Mouse (Mus musculus) kidney, postnatal 36 days (tissue): ENCODE data around the gene Rbfox2.
"Not testable (repeated sequence)": the region's sequence is repeated elsewhere in the genome, so short reads cannot be mapped to it uniquely, and the experiment has no call there.

Source experiments
- DNase-seq, 2 experiments: peaks; one replicate each; pipeline ENCODE4 v3.0.0; 2021 to 2022; ENCODE audit warnings: mixed read lengths in 2 of 2

The Rbfox2 gene

DNA sequence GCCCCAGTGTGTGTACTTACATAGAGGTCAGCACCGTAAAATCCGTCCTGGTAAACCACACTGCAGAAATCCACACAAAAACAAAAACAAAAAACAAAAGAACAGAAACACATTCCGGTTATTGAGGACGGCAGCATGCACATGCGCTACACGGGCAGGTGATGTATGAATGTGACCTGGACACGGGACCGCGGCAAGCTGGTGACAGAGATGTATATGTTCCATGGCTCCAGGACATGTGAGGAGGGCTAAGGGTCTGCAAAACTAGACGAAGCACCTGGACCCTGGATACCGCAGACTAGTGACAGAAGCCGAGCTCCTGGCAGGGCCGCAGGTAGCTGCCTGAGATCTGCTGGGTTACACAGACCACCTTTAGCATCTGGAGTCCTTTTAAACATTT lies 212.4 kb downstream of the Rbfox2 start:
- no peak for DNase-seq

DNA sequence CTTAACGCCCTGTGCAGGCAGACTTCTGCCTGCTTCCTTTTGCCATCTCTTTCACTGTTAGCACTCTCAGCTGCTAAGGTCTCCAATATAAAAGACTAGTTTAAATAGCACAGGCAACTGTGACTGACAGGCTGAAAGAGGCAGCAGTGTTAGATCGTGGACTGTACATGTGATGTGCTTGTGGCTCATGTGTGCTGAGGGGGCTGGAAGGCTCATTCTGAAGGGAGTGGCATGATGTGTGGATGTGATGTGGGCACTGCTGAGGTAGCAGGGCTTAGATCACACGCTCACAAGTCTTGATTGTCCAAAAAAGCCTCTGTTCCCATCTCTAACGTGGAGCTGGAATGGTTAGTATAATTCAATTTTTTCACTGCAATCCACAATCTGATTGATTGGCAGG lies 215.4 kb downstream of the Rbfox2 start:
- no peak for DNase-seq

DNA sequence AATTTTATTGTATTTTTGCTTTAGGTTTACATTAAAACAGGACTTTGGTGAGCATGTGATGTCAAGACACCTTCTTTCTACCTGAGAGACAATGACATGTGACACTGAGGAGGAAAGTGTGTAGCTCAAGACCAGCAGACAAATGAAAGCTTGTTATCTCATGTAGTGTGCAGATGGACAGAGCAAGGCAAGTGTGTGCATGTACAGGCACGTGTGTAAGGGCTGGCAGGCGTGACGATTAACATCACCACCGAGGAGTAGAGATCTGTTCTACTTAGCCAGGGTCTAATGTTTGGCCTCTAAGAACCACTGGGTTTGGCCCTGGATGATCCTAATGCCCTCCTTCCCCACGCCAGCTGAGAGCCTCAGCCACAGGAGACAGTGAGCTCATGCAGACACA lies 216.3 kb downstream of the Rbfox2 start:
- DNase-seq, result no peak

DNA sequence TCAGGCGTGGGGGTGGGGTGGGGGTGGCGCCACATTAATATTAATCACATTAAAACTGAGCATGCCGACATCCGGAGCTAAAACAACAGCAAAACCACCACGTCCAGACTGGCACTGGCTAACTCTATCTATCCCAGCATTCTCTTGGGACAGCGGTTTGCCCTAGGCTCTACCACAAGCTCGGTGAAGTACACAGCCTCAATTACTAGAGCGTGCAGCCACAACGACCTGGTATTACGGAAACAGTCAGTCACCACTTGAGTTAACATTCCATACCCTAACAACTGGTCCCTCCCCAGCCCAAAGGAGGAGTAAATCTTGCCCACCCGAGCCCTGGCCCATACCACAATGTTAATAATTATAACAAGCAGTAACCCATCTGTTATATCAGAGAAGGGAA lies 217.6 kb downstream of the Rbfox2 start:
- peak in 1 of 2 experiments; percentile 13 for DNase-seq

DNA sequence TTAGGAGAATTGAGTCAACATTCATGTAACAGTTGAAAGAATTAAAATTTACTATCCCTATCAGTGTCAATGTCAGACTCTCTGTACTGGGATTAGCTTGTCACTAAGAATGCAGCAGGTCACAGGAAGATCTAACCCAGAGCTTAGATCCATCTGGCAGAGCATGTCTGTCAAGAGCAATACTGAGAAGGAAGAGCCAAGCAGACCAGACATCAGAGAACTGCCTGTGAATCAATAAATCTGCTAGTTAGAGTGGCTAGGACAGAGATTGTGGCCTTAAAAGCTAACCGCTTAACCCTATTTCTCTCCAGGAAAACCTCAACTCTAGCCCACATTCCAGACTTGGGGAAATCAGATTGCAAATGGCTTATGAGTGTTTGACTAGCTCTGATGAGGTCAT lies 220.3 kb downstream of the Rbfox2 start:
- DNase-seq, result no peak

DNA sequence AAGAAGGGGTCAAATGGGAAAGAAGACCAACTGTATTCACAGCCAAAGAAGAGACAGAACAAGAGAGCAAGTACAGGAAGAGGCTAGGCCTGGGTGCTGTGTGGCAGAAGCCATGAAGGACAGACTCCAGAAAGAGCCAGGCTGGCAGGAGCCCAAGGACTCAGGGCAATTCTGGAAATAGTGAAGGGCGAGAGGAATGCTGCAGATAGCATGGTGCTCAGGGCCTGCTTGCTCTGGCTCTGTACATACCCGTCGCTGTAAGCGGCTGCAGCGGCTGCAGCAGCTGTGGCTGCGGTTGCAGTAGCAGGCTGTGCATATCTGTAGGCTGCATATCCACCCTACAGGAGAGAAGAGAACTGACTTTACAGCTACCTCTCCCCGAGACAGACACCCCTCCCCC lies 221.0 kb downstream of the Rbfox2 start:
- DNase-seq, result peak in 1 of 2 experiments; percentile 56

DNA sequence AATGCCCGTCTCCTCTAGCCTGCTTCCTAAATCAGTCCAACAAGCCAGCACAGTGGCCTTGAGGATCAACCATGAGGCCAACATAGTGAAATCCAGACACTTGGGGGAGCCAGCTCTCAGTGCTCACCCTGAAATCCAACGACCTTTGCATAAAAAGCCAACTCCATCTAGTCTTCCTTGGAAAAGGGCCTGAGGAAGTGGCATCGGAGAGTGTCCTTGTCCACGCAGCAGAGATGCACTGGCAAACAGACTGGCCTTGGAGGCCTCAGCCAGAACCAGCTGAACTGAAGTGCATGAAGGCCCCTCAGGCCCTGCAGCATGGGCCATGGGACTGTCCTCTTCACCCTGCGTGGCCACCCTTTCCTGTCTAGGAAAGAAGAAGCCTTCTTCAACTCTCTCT lies 225.3 kb downstream of the Rbfox2 start:
- DNase-seq, result no peak

DNA sequence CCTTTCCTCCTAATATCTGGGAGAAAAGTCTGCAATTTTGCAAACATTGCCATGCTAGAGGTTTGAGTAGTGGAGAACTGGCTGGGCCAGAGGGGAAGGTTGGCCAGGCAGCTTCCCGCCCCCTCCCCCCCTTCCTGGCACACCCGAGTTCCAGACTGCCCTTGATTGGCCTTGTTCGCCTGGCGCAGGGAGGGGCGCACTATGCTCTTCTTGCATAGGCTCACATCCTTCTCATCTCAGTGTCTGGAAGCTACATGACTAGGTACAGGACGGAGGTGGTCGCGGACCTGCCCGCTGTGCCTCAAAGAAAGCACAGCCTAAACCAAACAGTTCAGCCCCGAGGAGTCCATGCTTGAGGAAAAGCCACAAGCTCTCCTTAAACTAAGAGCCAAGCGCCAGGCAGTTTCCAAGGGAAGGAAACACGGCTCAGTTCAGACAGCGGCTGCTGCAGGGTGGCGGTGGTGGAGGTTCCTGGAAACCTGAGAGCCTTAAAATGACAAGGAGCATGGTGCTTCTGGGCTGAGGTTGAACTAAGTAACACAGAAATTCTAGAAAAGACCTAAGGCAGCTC lies 226.0 kb downstream of the Rbfox2 start:
- DNase-seq, result no peak

DNA sequence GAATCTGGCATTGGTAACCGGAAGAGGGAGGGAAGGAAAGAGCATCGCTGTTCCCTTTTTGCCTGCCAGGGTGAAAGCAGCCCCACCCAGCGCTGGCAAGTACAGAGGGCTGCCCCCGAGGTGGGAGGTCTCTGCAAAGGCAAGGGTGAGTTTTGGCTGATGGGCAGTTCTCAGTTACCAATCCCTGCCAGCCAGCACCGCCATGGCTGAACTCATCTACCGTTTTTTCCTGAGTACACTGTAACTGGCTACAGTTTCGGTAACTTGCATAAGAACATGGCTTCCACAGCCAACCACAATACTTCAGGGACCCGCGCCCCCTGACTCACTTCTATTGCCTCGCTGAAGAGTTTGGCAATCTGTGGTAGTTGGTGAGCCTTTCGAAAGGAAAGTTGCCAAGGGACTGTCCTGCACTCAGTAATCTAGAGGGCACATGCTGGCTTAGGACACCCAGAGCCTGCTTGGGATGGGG lies 226.9 kb downstream of the Rbfox2 start:
- peak; percentile 16 to 27 for DNase-seq

DNA sequence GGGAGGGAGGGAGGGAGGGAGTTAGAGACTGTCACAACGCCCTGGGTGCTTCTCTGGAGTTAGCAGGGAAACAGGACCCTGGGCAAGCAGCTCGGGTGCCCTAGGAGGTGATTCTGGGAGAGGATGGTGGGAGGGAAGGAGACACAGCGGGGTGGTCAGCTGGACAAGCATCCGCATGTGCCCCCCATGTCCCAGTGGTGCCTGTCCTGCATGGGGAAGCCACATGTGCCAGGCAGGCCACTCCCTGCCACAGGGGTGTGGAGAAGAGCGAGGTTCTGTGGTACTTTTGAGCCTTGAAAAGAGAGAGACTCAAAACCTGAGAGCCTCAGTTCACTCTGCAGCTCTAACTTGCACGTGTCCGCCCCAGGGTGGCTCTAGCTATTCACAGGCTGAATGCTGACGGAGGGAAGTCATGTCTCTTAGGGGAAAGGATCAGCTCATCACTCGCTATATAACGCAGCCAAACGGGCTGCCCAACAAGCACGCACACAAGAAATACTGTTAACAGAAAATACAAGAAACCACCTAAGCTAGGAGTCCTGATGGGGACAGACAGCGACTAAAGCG lies 227.5 kb downstream of the Rbfox2 start:
- no peak for DNase-seq

DNA sequence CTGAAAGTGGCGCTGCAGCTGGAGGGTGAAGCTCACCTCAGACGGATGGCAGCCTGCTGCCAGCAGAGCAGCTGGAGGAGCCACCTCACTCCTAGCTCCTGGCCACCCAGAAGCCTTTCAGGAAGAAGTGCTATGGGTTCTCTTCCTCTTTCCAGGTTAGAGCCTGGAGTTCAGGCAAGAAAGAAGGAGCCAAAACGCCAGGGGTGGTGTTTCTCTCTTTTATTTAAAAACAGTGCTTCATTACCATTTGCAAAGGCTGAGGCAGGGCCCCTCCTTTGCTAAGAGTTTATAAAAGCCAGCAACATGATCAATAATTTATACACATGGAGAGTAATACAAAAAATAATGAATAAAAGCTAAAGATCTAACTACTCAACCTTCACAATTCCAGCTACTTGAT lies 228.0 kb downstream of the Rbfox2 start:
- no peak for DNase-seq

DNA sequence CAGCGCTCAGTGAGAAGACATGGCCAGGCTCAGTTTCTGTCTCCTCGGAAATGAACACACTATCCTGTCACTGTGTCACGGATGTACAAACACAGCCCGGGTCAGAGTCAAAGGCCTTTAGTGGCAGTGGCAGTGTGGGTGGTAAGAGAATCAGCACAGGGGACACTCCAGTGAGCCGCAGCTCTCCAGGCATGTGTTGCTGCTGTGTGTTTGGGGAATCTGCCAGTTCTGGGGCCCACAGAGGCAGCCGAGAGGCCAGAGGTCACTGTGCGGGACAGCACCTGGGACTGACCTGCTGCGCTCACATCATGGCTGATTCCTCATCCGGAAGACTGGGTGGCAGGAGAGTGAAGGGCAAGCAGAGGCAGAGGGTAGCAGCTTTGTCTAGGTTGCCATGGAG lies 228.9 kb downstream of the Rbfox2 start:
- no peak for DNase-seq

DNA sequence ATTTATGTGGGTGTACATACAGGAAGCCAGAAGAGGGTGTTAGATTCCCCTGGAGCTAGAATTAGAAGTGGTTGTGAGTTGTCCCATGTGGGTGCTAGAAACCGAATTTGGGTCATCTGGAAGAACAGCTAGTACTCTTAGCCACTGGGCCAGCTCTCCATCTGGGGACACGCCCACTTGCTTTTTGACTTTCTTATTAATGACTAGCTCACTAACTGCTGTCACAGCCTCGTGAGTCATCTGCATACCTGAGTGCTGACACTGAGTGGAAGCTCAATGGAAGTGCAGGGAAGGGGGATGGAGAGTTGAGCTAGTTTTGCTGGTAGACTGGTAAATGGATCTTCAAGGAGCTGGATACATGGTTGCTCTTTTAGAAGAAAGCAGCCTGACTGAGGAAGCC lies 230.3 kb downstream of the Rbfox2 start:
- no peak for DNase-seq

DNA sequence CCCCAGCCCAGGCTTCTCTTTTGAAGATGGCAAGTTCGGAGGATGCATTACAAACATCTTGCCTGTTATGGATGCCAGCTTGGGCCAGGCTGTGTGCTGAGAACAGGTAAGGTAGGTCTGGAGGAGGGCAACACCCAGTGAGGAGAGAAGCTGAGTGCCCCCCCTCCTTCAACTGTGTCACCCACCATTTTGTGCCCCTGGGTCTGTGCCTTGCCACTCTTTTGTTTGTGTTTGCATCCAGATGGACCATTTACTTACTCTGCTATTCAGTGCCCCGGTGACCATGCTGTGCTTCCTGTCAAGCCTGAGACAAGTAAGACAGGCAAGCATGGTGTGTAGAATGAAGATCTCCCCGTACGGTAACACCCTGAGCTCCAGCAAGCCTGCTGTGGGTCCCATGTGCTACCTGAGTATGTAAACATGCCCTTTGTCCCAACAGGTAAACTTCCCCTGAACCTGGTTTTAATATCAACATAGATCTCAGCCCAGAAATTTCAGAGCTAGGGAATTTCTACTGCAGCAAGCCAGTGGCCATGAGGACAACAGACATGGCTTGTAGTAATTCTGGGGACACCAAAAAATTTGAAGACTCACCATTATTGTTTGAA lies 234.1 kb downstream of the Rbfox2 start:
- DNase-seq, result no peak

DNA sequence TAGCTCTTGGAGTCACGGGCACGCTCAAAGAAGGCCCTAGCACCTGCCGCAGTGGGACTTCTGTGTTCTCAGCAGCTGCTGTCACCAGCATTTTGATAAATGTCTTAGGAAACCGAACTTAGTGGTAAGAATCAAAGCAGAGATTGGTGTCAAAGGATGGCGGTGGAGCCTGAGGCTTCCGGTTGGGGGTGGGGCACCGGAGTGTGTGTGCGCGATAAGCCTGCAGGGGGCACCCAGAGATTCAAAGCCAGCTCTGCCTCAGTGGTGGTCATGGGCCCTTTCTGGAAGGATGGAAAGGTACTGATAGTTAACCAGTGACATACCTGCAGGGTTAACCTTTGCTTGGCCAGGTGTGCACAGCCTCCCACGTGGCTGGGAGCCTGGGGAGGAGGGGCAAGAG lies 235.3 kb downstream of the Rbfox2 start:
- peak in 1 of 2 experiments; percentile 66 for DNase-seq

DNA sequence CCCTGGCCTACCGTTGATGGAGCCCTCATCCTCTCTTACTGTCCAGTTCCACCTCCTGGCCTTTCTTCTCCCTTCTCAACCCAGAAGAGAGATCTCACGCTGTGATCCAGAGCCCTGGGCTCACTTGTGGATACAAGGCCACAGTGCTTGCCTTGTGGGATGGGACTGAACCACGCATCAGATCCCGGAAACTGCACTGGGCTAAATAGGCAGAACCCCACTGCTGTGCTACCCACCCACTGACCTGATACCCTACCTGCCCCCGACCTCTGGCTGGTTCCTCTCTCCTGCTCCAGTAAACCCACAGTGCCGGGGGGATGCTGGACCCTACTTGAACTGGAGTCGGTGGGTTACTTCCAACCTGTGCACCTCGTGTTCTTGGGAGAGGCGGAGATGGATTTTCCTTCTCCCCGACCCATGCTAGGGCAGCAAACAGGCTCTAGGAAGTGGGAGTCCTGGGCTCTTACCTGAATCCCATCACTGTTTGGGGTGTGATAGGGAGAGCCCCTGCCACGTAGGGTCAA lies 236.0 kb downstream of the Rbfox2 start:
- DNase-seq, result no peak

DNA sequence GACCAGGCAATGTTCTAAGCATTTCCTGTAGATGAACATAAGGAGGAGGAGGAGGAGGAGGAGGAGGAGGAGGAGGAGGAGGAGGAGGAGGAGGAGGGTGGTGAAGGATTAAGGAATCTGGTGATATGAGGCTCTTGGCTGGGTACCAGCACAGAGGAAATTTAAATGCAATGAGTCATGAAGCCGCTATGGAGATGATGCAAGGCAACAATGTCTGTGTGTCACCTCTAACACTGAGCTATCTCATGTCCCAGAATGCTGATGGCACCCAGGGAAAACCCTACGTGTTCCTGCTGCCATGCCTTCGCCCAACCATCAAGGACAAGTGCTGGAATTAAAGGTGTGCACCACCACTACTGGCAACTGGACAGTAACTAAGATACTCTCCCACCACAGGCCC lies 237.8 kb downstream of the Rbfox2 start:
- no peak for DNase-seq

DNA sequence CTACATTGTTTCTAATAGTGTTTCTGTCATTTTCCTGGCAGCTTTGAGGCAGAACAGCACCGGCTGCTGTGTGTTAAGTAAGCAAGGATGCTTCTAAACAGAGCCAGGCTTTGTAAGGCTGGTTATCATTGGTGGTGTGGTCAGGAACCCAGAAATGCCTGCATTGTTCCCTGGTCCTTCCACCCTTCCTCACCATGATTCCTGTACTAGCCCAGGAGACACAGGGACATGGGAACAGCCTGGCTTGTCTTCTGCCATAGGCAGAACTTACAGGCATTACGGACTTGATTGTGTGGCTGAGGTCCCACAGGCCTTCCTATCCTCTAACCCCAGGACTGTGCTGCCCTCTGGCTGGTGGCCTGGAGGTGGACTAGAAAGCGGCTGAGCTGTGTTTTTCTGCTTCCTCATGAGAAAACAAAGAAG lies 238.4 kb downstream of the Rbfox2 start:
- peak in 1 of 2 experiments; percentile 18 for DNase-seq

DNA sequence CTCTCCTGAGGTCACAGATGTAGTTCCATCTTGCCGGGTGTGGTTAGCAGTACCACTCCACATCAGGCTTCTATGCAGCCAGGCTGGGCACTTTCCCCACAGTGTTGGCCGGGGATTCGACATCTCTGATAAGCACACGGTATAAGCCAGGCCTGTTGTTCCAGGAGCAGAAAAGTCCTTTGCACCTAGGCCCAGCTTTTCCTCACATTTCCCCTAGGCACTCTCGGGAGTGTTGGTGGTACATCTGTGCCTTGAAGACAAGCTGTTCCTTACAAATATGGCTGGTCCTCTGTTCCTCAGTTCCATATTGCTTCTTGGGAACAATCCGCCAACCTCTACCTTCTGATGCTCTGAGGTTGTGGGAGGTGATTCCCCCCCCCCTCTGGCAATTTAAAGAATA lies 240.6 kb downstream of the Rbfox2 start:
- DNase-seq, result no peak

DNA sequence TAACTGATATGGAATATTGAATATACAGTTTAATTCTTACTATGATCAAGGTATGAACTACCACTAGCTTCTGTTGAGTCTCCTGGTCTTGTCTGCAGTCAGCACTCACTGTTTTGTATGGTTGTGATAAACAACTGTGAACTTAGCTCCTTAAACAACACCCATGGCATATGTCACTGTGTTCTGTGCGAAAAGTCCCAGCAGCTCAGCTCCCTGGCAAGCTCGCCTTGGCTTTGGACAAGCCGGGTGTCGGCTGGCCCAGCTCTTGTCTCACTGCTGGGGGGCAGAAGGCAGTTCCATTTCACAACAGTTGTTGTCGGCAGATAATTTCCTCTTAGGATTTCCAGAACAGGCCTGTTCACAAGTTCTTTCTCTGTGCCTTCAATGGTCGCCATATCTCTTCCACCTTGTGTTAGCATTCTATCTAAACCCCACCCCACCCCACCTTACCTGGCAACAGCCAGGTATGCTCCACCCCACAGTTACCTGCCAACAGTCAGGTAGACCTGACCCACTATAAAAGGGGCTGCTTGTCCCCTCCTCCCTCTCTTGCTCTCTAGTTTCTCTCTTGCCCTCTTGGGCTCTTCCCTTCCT lies 241.4 kb downstream of the Rbfox2 start:
- DNase-seq, result peak; percentile 21 to 23

DNA sequence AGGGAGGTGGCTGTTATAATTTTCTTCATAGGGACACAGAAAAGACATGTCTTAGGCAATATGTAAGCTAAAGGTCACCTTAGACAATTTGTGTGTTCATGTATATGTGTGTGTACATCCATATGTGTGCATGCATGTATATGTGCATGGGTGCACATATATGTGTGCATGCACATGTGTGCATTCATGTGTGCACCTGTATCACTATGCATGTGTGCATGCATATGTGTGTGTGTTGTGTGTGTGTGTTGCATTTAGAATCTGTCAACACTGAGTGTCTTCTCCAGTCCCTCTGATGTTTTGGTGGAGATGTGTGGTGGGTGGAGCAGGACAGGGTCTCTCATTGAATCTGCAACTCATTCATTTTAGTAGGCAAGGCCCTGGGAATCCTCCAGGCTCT lies 244.1 kb downstream of the Rbfox2 start:
- DNase-seq, result no peak

DNA sequence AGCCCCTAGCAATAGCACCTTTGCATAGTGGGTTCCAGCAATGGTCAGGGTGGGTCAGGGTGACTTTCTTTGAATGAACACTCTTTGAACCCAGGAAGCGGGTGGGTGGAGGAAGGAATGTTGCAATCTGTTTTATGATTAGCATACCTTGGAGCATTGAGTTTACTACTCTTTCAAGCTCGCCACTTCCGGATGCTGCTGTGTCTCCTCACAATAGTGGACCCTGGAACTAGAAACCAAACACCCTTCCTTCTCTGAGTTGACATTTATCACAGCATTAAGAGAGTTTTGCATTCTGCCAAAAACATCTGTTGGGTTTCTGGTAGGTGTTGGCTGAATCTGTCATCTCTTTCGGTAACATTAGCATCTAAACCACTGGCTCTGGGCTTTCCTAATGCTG lies 247.4 kb downstream of the Rbfox2 start:
- not testable (repeated sequence) for DNase-seq

DNA sequence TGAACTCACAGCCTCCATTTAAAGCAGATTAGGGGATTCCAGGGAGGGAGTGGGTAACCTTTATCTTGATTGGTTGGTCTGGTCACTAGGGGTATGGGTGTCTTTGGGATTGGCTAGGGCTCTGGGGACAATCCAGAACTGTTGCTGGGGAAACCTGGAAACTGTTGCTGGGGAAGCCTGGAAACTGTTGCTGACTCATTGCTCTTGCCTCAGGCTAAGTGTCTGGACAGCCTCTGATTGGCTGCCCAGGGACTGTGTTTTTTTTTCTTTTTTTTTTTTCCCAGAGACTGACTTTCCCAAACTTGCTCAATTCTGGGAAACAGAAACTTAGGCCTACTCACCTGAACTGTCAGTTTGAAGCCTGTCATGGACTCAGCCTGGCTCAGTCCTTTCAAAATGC lies 248.2 kb downstream of the Rbfox2 start:
- DNase-seq, result no peak

DNA sequence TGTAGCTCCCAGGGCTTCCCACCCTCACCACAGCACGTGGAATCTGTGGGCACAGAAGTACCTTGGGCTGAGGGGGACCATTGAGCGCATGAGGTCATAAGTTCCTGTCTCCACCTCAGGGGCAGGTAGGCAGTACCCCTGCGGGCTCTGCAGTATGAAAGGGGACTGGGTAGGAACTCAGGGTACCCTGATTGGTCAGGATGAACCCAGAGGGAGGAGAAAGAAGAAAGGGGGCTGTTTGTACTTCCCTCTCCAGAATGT lies 250.1 kb downstream of the Rbfox2 start:
- DNase-seq, result no peak
